Comparison of ENCODE assay signal across 30 mouse cellular contexts in the genomic region with DNA sequence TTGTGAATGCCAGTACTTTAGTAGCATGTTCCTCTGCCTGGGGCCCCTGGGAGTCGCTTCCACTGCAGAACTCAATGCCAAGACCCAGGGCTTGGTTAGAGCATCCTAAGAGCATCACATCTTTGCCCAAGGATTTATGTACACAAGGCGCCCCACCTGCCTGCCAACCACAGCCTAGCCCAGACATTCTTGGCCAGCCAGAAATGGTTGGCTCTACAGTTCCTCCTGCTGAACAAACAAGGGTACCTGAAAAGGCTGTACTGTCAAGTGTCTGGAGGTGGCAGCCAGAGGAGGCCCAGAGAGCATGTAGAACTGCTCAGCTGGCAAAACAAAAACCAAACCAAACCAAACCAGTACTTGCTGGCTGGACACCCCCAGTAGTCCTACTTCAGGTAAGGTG. TPM values are rescaled to one million over a fixed set of nuclear protein-coding genes. Genes with fewer than 3 reads are reported as not detected.
DNase-seq lines count a peak whose midpoint lies in the region; ATAC-seq and TF ChIP-seq lines count a peak whose summit lies in the region.
"Had no signal": no experiment of that assay in that cellular context is flagged by ENCODE, and none has a peak within 500 bp of the region (broad histone marks: within the 10 kb centered on the region; RNA-seq: fewer than 3 reads in every experiment).

No protein-coding gene starts in this region.

- peak; percentile 64 for ATAC-seq in lung, embryonic 16.5 days (ENCODE audit: low read depth)
- ATAC-seq in kidney, embryonic 15.5 days (replicated peaks; ENCODE audit: low FRiP score): no peak
- no peak for ATAC-seq in midbrain, embryonic 11.5 days (ENCODE audit: low FRiP score)
- ATAC-seq: forebrain, embryonic 13.5 days; forebrain, embryonic 16.5 days had no signal

- no peak overlapping the region for H3K4me3 ChIP-seq in lung, embryonic 16.5 days (ENCODE audit: low read length)
- H3K4me3 ChIP-seq in lung, adult 2 months (replicated peaks; ENCODE audit: extremely low read depth, low read depth, low read length): no peak overlapping the region
- H3K4me3 ChIP-seq in kidney, embryonic 15.5 days (replicated peaks): no peak overlapping the region
- H3K4me3 ChIP-seq in midbrain, embryonic 11.5 days (ENCODE audit: low read depth, low read length): no peak overlapping the region
- H3K4me3 ChIP-seq: forebrain, embryonic 10.5 days; forebrain, embryonic 13.5 days; heart, adult 2 months; heart, embryonic 10.5 days; heart, embryonic 13.5 days; hindbrain, embryonic 12.5 days; hindbrain, embryonic 15.5 days had no signal

- peak overlapping the region; percentile 58 for H3K27ac ChIP-seq in lung, embryonic 16.5 days (ENCODE audit: low read length)
- no peak overlapping the region for H3K27ac ChIP-seq in kidney, embryonic 15.5 days
- H3K27ac ChIP-seq in midbrain, embryonic 11.5 days (ENCODE audit: low read depth, low read length): no peak overlapping the region
- H3K27ac ChIP-seq: forebrain, embryonic 10.5 days; forebrain, embryonic 13.5 days; heart, adult 2 months; heart, embryonic 10.5 days; heart, embryonic 13.5 days; hindbrain, embryonic 12.5 days; hindbrain, embryonic 15.5 days had no signal

- peak; percentile 4 for DNase-seq in adrenal gland, postnatal 10 days
- no peak for DNase-seq in adrenal gland, adult 2 months
- peak; percentile 47 to 53 for DNase-seq in lung, adult 18-20 months
- DNase-seq in lung, postnatal 10 days: no peak
- DNase-seq in lung, adult 2 months: no peak
- no peak for DNase-seq in midbrain, embryonic 11.5 days (ENCODE audit: low spot score, missing footprints)
- DNase-seq: adrenal gland, adult 8-10 months; adrenal gland, postnatal 36 days; cerebellum, adult 18-20 months; cerebellum, adult 9-10 months; cerebellum, postnatal 14 days; gastrocnemius, postnatal 25 days; heart, adult 2 months had no signal

- H3K4me1 ChIP-seq in lung, embryonic 16.5 days (replicated peaks; ENCODE audit: control insufficient read depth, insufficient read depth, low read length): peaks cover 21% of the 10 kb centered on the region
- peaks cover 8% of the 10 kb centered on the region; the same call in 1 of the 2 replicates for H3K4me1 ChIP-seq in lung, adult 2 months (ENCODE audit: control insufficient read depth, insufficient read depth, low read length)
- peaks cover 24% of the 10 kb centered on the region for H3K4me1 ChIP-seq in kidney, embryonic 15.5 days
- H3K4me1 ChIP-seq in midbrain, embryonic 11.5 days (ENCODE audit: control insufficient read depth, insufficient read depth, low read length): no peaks in the 10 kb centered on the region
- H3K4me1 ChIP-seq: forebrain, embryonic 13.5 days; hindbrain, embryonic 12.5 days; hindbrain, embryonic 15.5 days had no signal

- H3K9me3 ChIP-seq in lung, embryonic 16.5 days (ENCODE audit: control insufficient read depth, low read length): no peaks in the 10 kb centered on the region
- no peaks in the 10 kb centered on the region for H3K9me3 ChIP-seq in kidney, embryonic 15.5 days (replicated peaks)
- no peaks in the 10 kb centered on the region for H3K9me3 ChIP-seq in midbrain, embryonic 11.5 days (ENCODE audit: control insufficient read depth, low read length)
- H3K9me3 ChIP-seq: forebrain, embryonic 10.5 days; forebrain, embryonic 13.5 days; G1E; heart, embryonic 10.5 days; heart, embryonic 13.5 days; hindbrain, embryonic 12.5 days; hindbrain, embryonic 15.5 days had no signal

- TF ChIP-seq CTCF in lung, adult 2 months (IDR thresholded peaks at IDR 0.05; ENCODE audit: insufficient read depth, low read length): no peak

- TF ChIP-seq POLR2A in lung, adult 2 months (IDR thresholded peaks at IDR 0.05; ENCODE audit: borderline replicate concordance, extremely low read depth, low read depth, low read length): no peak

- peaks cover 23% of the 10 kb centered on the region for H3K36me3 ChIP-seq in lung, embryonic 16.5 days (ENCODE audit: control insufficient read depth, insufficient read depth, low read length)
- peaks cover 56% of the 10 kb centered on the region for H3K36me3 ChIP-seq in kidney, embryonic 15.5 days
- peaks cover 8% of the 10 kb centered on the region; the same call in 1 of the 2 replicates for H3K36me3 ChIP-seq in midbrain, embryonic 11.5 days (ENCODE audit: control insufficient read depth, insufficient read depth, low read length)
- H3K36me3 ChIP-seq: hindbrain, embryonic 15.5 days had no signal

- H3K9ac ChIP-seq in lung, embryonic 16.5 days (ENCODE audit: low read length): no peak overlapping the region
- H3K9ac ChIP-seq in kidney, embryonic 15.5 days: no peak overlapping the region
- no peak overlapping the region for H3K9ac ChIP-seq in midbrain, embryonic 11.5 days (ENCODE audit: low read length)
- H3K9ac ChIP-seq: forebrain, embryonic 13.5 days; heart, embryonic 13.5 days; hindbrain, embryonic 12.5 days; hindbrain, embryonic 15.5 days had no signal

- no peaks in the 10 kb centered on the region for H3K27me3 ChIP-seq in lung, embryonic 16.5 days (ENCODE audit: control insufficient read depth, insufficient read depth, low read depth, low read length)
- no peaks in the 10 kb centered on the region for H3K27me3 ChIP-seq in kidney, embryonic 15.5 days
- no peaks in the 10 kb centered on the region for H3K27me3 ChIP-seq in midbrain, embryonic 11.5 days (ENCODE audit: control insufficient read depth, insufficient read depth, low read length)
- H3K27me3 ChIP-seq: forebrain, embryonic 13.5 days; heart, embryonic 13.5 days; hindbrain, embryonic 12.5 days; hindbrain, embryonic 15.5 days had no signal

- WGBS in lung, embryonic 16.5 days: 74% methylated on average over 2 of the region's 2 CpGs
- WGBS in lung, adult 2 months: 58% methylated on average over 2 of the region's 2 CpGs
- WGBS in kidney, embryonic 15.5 days: 94% methylated on average over 2 of the region's 2 CpGs
- 93% methylated on average over 2 of the region's 2 CpGs for WGBS in midbrain, embryonic 11.5 days

- no peak overlapping the region for H3K4me2 ChIP-seq in lung, embryonic 16.5 days (ENCODE audit: low read depth, low read length)
- no peak overlapping the region for H3K4me2 ChIP-seq in kidney, embryonic 15.5 days
- H3K4me2 ChIP-seq in midbrain, embryonic 11.5 days: no peak overlapping the region
- H3K4me2 ChIP-seq: forebrain, embryonic 13.5 days; heart, embryonic 13.5 days; hindbrain, embryonic 12.5 days; hindbrain, embryonic 15.5 days had no signal

RNA-seq across cellular contexts. Expression of gene 1700017B05Rik, which starts 11.3 kb away (rescaled TPM):
- total RNA-seq in adrenal gland, postnatal 10 days (2021): 10 to 100 TPM; 38.2 to 40.2 TPM
- 10 to 100 TPM; 40.5 to 53.8 TPM for total RNA-seq in adrenal gland, adult 2 months (2021)
- polyA plus RNA-seq in adrenal gland, adult 2 months (2012; rRNA removed): 33.0 and 42.8 TPM in 2 replicates
- polyA plus RNA-seq in lung, embryonic 16.5 days (2015; fragmentation: Nextera tagmentation; extraction: Ambion mirVana): 19.4 and 20.3 TPM in 2 replicates
- 12.1 and 12.5 TPM in 2 replicates for polyA plus RNA-seq in lung, adult 2 months (2012; rRNA removed)
- 22.0 and 24.6 TPM in 2 replicates for polyA plus RNA-seq in kidney, embryonic 15.5 days (2015; fragmentation: Nextera tagmentation; extraction: Ambion mirVana)
- 6.4 and 9.3 TPM in 2 replicates for polyA plus RNA-seq in midbrain, embryonic 11.5 days (2014; fragmentation: Nextera tagmentation; extraction: Ambion mirVana)

RNA-seq across cellular contexts. Expression of gene Trcg1, which starts 14.8 kb away (rescaled TPM):
- not detected for total RNA-seq in adrenal gland, postnatal 10 days (2021)
- not detected for total RNA-seq in adrenal gland, adult 2 months (2021)
- not detected in 2 replicates for polyA plus RNA-seq in adrenal gland, adult 2 months (2012; rRNA removed)
- polyA plus RNA-seq in lung, embryonic 16.5 days (2015; fragmentation: Nextera tagmentation; extraction: Ambion mirVana): not detected in 2 replicates
- not detected in 2 replicates for polyA plus RNA-seq in lung, adult 2 months (2012; rRNA removed)
- polyA plus RNA-seq in kidney, embryonic 15.5 days (2015; fragmentation: Nextera tagmentation; extraction: Ambion mirVana): not detected in 2 replicates
- not detected in 2 replicates for polyA plus RNA-seq in midbrain, embryonic 11.5 days (2014; fragmentation: Nextera tagmentation; extraction: Ambion mirVana)
- total RNA-seq: adrenal gland, adult 8-10 months; adrenal gland, postnatal 36 days; gastrocnemius, adult 18-20 months; gastrocnemius, postnatal 25 days; heart, adult 2 months; heart, postnatal 25 days; hematopoietic stem cell, adult 5-6 weeks had no signal
- polyA plus RNA-seq: embryonic facial prominence, embryonic 11.5 days; embryonic facial prominence, embryonic 14.5 days; forebrain, embryonic 13.5 days; forebrain, embryonic 16.5 days; G1E; gonadal fat pad, adult 2 months; heart, adult 2 months; heart, embryonic 10.5 days; heart, embryonic 16.5 days; hindbrain, embryonic 12.5 days; hindbrain, embryonic 15.5 days had no signal

Comparison
In these comparisons a context has a peak if more than half of its experiments do, and no peak if none do; other contexts are left out.
1. DNase-seq: peak in adrenal gland, postnatal 10 days (single experiment) and lung, adult 18-20 months (2 of 2); none in adrenal gland, adult 2 months (single experiment), lung, postnatal 10 days (single experiment), lung, adult 2 months (single experiment) and midbrain, embryonic 11.5 days (single experiment).